Mouse (Mus musculus): Measurements from ENCODE around the gene Timm9. TPM values are rescaled to one million over a fixed set of nuclear protein-coding genes. Genes with fewer than 3 reads are reported as not detected.
"Not testable (repeated sequence)": the region's sequence is repeated elsewhere in the genome, so short reads cannot be mapped to it uniquely, and the experiment has no call there.

Timm9 gene
- polyA plus RNA-seq, 1 experiment from 2014 or later = 75.5 TPM

- not testable (repeated sequence) for ATAC-seq (ENCODE audit: insufficient number of reproducible peaks, insufficient read depth, low FRiP score, low TSS enrichment); H3K4me2 ChIP-seq (replicated peaks); H3K4me3 ChIP-seq; H3K27ac ChIP-seq; H3K9ac ChIP-seq; H3K4me1 ChIP-seq; H3K27me3 ChIP-seq; H3K36me3 ChIP-seq; H3K9me3 ChIP-seq
- WGBS = 84% methylated on average over 4 of the region's 4 CpGs
These were observed 32.2 kb downstream of the Timm9 start for GRCm38 (mm10) chr12:71104275-71104674.

GRCm38 (mm10) chr12:71086331-71086730, 50.2 kb downstream of the Timm9 start:
- Histone ChIP-seq H3K27me3 (no peaks in the 10 kb centered on the region), H3K27ac (no peak overlapping the region), H3K4me1 (no peaks in the 10 kb centered on the region), H3K36me3 (peaks cover 12% of the 10 kb centered on the region; the same call in 1 of the 2 replicates), H3K9me3 (no peaks in the 10 kb centered on the region), H3K9ac (no peak overlapping the region), H3K4me3 (no peak overlapping the region), H3K4me2 (replicated peaks) (no peak overlapping the region)
- no peak for ATAC-seq (ENCODE audit: insufficient number of reproducible peaks, insufficient read depth, low FRiP score, low TSS enrichment)
- WGBS = 86% methylated on average over 8 of the region's 8 CpGs

Other genes with a start within 250 kb of the Timm9 start
- gene Actr10, start 198.8 kb downstream of the Timm9 start, polyA plus RNA-seq (2016; fragmentation: Nextera tagmentation; extraction: Ambion mirVana) = 224 and 237 TPM in 2 replicates
- gene Psma3, start 162.1 kb downstream of the Timm9 start, polyA plus RNA-seq (2016; fragmentation: Nextera tagmentation; extraction: Ambion mirVana) = 621 and 638 TPM in 2 replicates
- 33.1 and 34.0 TPM in 2 replicates for gene Arid4a, start 120.7 kb downstream of the Timm9 start, polyA plus RNA-seq (2016; fragmentation: Nextera tagmentation; extraction: Ambion mirVana)
- gene Tomm20l, start 25.3 kb downstream of the Timm9 start, polyA plus RNA-seq (2016; fragmentation: Nextera tagmentation; extraction: Ambion mirVana) = not detected in 2 replicates
- 16.9 and 18.7 TPM in 2 replicates for gene 2700049A03Rik, start 164 bp upstream of the Timm9 start, polyA plus RNA-seq (2016; fragmentation: Nextera tagmentation; extraction: Ambion mirVana)
- gene Dact1, start 173.2 kb upstream of the Timm9 start, polyA plus RNA-seq (2016; fragmentation: Nextera tagmentation; extraction: Ambion mirVana) = 72.9 and 74.1 TPM in 2 replicates

Measured in embryonic facial prominence, embryonic 12.5 days (tissue).